8 mouse cellular contexts compared by ENCODE assay signal in the genomic region with DNA sequence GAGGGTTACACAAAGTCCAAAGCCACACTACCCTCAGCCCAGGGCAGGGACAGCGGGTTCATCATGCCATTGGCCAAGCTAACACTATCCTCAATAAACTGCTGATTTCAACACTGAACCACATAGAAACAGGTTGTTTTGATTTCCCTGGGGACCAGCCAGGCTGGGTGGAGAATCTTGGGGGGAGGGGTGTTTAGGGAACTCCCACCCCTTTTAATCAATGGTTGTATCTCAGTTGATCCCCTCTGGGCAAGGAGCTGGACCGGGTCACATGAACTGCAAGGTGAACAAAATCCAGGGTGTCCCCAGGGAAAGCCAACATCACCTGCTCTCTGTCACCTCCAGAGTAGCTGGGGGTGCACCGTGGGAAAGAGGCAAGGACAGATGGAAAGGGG. TPM values are rescaled to one million over a fixed set of nuclear protein-coding genes. Genes with fewer than 3 reads are reported as not detected.
DNase-seq lines count a peak whose midpoint lies in the region; ATAC-seq lines count a peak whose summit lies in the region.

No protein-coding gene starts in this region.

- peak overlapping the region; percentile 48; the same call in 1 of the 2 replicates for H3K27ac ChIP-seq in limb, embryonic 15.5 days

- no peaks in the 10 kb centered on the region for H3K27me3 ChIP-seq in limb, embryonic 15.5 days

- peak; percentile 93 for DNase-seq in heart, adult 11 months
- no peak for DNase-seq in heart, postnatal 36 days
- peak; percentile 37 for DNase-seq in urinary bladder, adult 2 months (ENCODE audit: low spot score)
- no peak for DNase-seq in urinary bladder, postnatal 10 days (ENCODE audit: low spot score)
- DNase-seq in adipocyte (ENCODE audit: low spot score), result no peak
- DNase-seq in cerebellum, adult 8-10 months, result no peak
- DNase-seq in adrenal gland, postnatal 14 days, result no peak

- WGBS in limb, embryonic 15.5 days, result 17% methylated on average over 3 of the region's 3 CpGs

- H3K4me2 ChIP-seq in limb, embryonic 15.5 days, result peak overlapping the region; percentile 90

- no peaks in the 10 kb centered on the region for H3K9me3 ChIP-seq in limb, embryonic 15.5 days

- peak overlapping the region; percentile 92; the same call in 1 of the 2 replicates for H3K9ac ChIP-seq in limb, embryonic 15.5 days

- intact Hi-C loops in heart, postnatal 36 days (cut with DNase I), result no loop called here

- ATAC-seq in limb, embryonic 15.5 days (ENCODE audit: insufficient number of reproducible peaks, low FRiP score, low TSS enrichment, low read depth), result no peak

- no peaks in the 10 kb centered on the region for H3K36me3 ChIP-seq in limb, embryonic 15.5 days

- H3K4me1 ChIP-seq in limb, embryonic 15.5 days, result peaks cover 86% of the 10 kb centered on the region

- peak overlapping the region; percentile 74 for H3K4me3 ChIP-seq in limb, embryonic 15.5 days

RNA-seq across cellular contexts. Expression of a gene that starts 2.1 kb away (rescaled TPM):
- 10 to 100 TPM; 37.9 to 42.1 TPM for total RNA-seq in heart, postnatal 36 days (2021)
- 78.8 and 93.4 TPM in 2 replicates for polyA plus RNA-seq in urinary bladder, adult 2 months (2012; rRNA removed)
- 149 and 184 TPM in 2 replicates for polyA plus RNA-seq in limb, embryonic 15.5 days (2015; fragmentation: Nextera tagmentation; extraction: Ambion mirVana)
- 60.5 and 60.7 TPM in 2 replicates for total RNA-seq in adrenal gland, postnatal 14 days (2021)

Comparison
In these comparisons a context has a peak if more than half of its experiments do, and no peak if none do; other contexts are left out.
1. DNase-seq: peak in heart, adult 11 months (single experiment) and urinary bladder, adult 2 months (single experiment); none in heart, postnatal 36 days (0 of 2), urinary bladder, postnatal 10 days (single experiment), adipocyte (single experiment), cerebellum, adult 8-10 months (single experiment) and adrenal gland, postnatal 14 days (single experiment).